Mouse (Mus musculus): ENCODE measurements at regions not wholly inside any gene's neighbourhood (a gene's known extent, or its start where the extent isn't known, plus 50 kb on each side); places are given as distances from the start of the nearest gene placed in this dataset.

DNA sequence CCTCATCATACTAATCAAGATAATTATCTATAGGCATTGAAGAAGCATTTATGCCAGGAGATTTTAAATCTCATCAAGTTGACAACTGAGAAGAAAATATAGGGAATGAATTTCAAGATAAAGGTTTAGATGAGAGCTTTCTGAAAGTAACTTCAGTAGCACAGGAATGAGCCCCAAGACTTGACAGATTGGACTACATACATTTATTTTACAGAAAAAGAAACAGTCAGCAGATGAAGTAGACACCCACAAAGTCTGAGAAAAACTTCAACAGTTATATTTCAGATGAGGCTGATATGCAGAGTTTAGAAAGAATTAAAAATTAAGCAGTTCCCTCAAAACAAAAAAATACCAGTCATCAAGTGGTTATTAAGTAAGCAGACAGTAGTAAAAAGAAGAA lies 308.7 kb downstream of the Cdh10 start:
- no peak for TF ChIP-seq NRF1 (IDR thresholded peaks at IDR 0.05; ENCODE audit: insufficient read depth, low read depth, low read length, poor library complexity, severe bottlenecking)
- TF ChIP-seq MAZ (IDR thresholded peaks at IDR 0.05; ENCODE audit: low read depth, low read length): no peak
- no peak for TF ChIP-seq ZKSCAN1 (IDR thresholded peaks at IDR 0.05; ENCODE audit: low read depth, low read length)
- no peak for TF ChIP-seq CTCF (IDR thresholded peaks at IDR 0.05 in 2 of 3, conservative IDR thresholded peaks at IDR 0.05 in 1 of 3; ENCODE audit: control insufficient read depth in 1 of 3, insufficient read depth in 1 of 3, low read depth in 2 of 3, low read length in 3 of 3, poor library complexity in 1 of 3, severe bottlenecking in 1 of 3)
- TF ChIP-seq KAT2A (conservative IDR thresholded peaks at IDR 0.05; ENCODE audit: low read depth, low read length): no peak
- no peaks in the 10 kb centered on the region for H3K79me2 ChIP-seq (ENCODE audit: control insufficient read depth, insufficient read depth, low read length, poor library complexity)
- no peak overlapping the region for H3K4me3 ChIP-seq (ENCODE audit: control insufficient read depth in 1 of 2, insufficient read depth in 1 of 2, low read depth in 2 of 2, low read length in 2 of 2)
- no peaks in the 10 kb centered on the region for H3K4me1 ChIP-seq (ENCODE audit: control insufficient read depth in 1 of 2, insufficient read depth in 2 of 2, low read length in 2 of 2)
- no peaks in the 10 kb centered on the region for H3K27me3 ChIP-seq (ENCODE audit: control insufficient read depth in 1 of 2, insufficient read depth in 2 of 2, low read length in 2 of 2)
- no peaks in the 10 kb centered on the region; a peak in 1 of 4 replicates for H3K36me3 ChIP-seq (ENCODE audit: control insufficient read depth in 1 of 2, insufficient read depth in 2 of 2, low read length in 2 of 2)
- H3K27ac ChIP-seq (ENCODE audit: control insufficient read depth, low read depth, low read length): no peak overlapping the region
- H3K9me3 ChIP-seq (replicated peaks; ENCODE audit: insufficient read depth, low read length): no peaks in the 10 kb centered on the region
- no peak overlapping the region for H3K9ac ChIP-seq (ENCODE audit: control insufficient read depth, low read depth, low read length, poor library complexity, severe bottlenecking)
- no peak for DNase-seq (ENCODE audit: low read depth, low spot score)

GRCm38 (mm10) chr15:19129316-19129715 lies 310.6 kb downstream of the Cdh10 start:
- H3K27me3 ChIP-seq (ENCODE audit: control insufficient read depth in 1 of 2, insufficient read depth in 2 of 2, low read length in 2 of 2): no peaks in the 10 kb centered on the region
- no peaks in the 10 kb centered on the region for H3K4me1 ChIP-seq (ENCODE audit: control insufficient read depth in 1 of 2, insufficient read depth in 2 of 2, low read length in 2 of 2)
- H3K9ac ChIP-seq (ENCODE audit: control insufficient read depth, low read depth, low read length, poor library complexity, severe bottlenecking): no peak overlapping the region
- no peak for DNase-seq (ENCODE audit: low read depth, low spot score)
- no peak for TF ChIP-seq SIN3A (IDR thresholded peaks at IDR 0.05; ENCODE audit: low read length)
- TF ChIP-seq TAL1 (IDR thresholded peaks at IDR 0.05; ENCODE audit: low read length): no peak
- no peak for TF ChIP-seq NELFE (IDR thresholded peaks at IDR 0.05; ENCODE audit: low read depth, low read length)
- TF ChIP-seq ELF1 (IDR thresholded peaks at IDR 0.05; ENCODE audit: low read depth, low read length): no peak
- no peak for TF ChIP-seq POLR2A (IDR thresholded peaks at IDR 0.05; ENCODE audit: control insufficient read depth in 1 of 2, insufficient read depth in 1 of 2, low read depth in 1 of 2, low read length in 2 of 2, poor library complexity in 1 of 2)
- TF ChIP-seq SMC3 (IDR thresholded peaks at IDR 0.05; ENCODE audit: low read depth, low read length): no peak
- TF ChIP-seq GATA1 (IDR thresholded peaks at IDR 0.05; ENCODE audit: low read depth, low read length): no peak
- no peak for TF ChIP-seq GABPA (IDR thresholded peaks at IDR 0.05; ENCODE audit: low read depth, low read length)
- TF ChIP-seq JUND (IDR thresholded peaks at IDR 0.05; ENCODE audit: low read depth, low read length): no peak
- TF ChIP-seq MAX (IDR thresholded peaks at IDR 0.05; ENCODE audit: low read length): no peak
- no peak for TF ChIP-seq NRF1 (IDR thresholded peaks at IDR 0.05; ENCODE audit: insufficient read depth, low read depth, low read length, poor library complexity, severe bottlenecking)
- TF ChIP-seq USF1 (IDR thresholded peaks at IDR 0.05; ENCODE audit: low read depth, low read length): no peak
- no peak for TF ChIP-seq MAZ (IDR thresholded peaks at IDR 0.05; ENCODE audit: low read depth, low read length)
- no peak for TF ChIP-seq E2F4 (IDR thresholded peaks at IDR 0.05; ENCODE audit: borderline replicate concordance, low read depth, low read length)
- H3K36me3 ChIP-seq (ENCODE audit: control insufficient read depth in 1 of 2, insufficient read depth in 2 of 2, low read length in 2 of 2): no peaks in the 10 kb centered on the region; a peak in 1 of 4 replicates
- H3K79me2 ChIP-seq (ENCODE audit: control insufficient read depth, insufficient read depth, low read length, poor library complexity): no peaks in the 10 kb centered on the region
- no peak overlapping the region for H3K27ac ChIP-seq (ENCODE audit: control insufficient read depth, low read depth, low read length)
- no peaks in the 10 kb centered on the region for H3K9me3 ChIP-seq (replicated peaks; ENCODE audit: insufficient read depth, low read length)
- no peak overlapping the region for H3K4me3 ChIP-seq (ENCODE audit: control insufficient read depth in 1 of 2, insufficient read depth in 1 of 2, low read depth in 2 of 2, low read length in 2 of 2)
